Mouse (Mus musculus) lung, embryonic 15.5 days (tissue): Measurements from ENCODE around the gene Tex264. TPM values are rescaled to one million over a fixed set of nuclear protein-coding genes. Genes with fewer than 3 reads are reported as not detected.

Experiments
- ATAC-seq: fragments of 200-750 bp; cut with Nextera tagmentation; 2 replicates; pipeline ENCODE4 v1.8.0; 2017; ENCODE audit warnings: moderate number of reproducible peaks, borderline replicate concordance; ENCODE audit not compliant: low FRiP score, low TSS enrichment; ENCODE audit errors: extremely low read depth
- H3K27ac ChIP-seq: fragments of 300-500 bp; sonication (generic); 2 replicates; pipeline ENCODE4 v1.5.1; 2015; ENCODE audit warnings: moderate library complexity, mild to moderate bottlenecking, inconsistent platforms
- H3K27me3 ChIP-seq: fragments of 300-500 bp; sonication (generic); 2 replicates; pipeline ENCODE4 v1.6.1; 2015; ENCODE audit warnings: inconsistent platforms
- H3K36me3 ChIP-seq: fragments of 300-500 bp; sonication (generic); 2 replicates; pipeline ENCODE4 v1.6.1; 2015; ENCODE audit warnings: inconsistent platforms
- H3K4me1 ChIP-seq: fragments of 300-500 bp; sonication (generic); 2 replicates; pipeline ENCODE4 v1.6.1; 2015; ENCODE audit warnings: inconsistent platforms
- H3K4me2 ChIP-seq: fragments of 300-500 bp; sonication (generic); 2 replicates; pipeline ENCODE4 v1.6.1; 2015; ENCODE audit warnings: inconsistent platforms, mild to moderate bottlenecking, moderate library complexity
- H3K4me3 ChIP-seq: fragments of 300-500 bp; sonication (generic); 2 replicates; pipeline ENCODE4 v1.5.1; 2015; ENCODE audit warnings: mild to moderate bottlenecking, inconsistent platforms
- H3K9ac ChIP-seq: fragments of 300-500 bp; sonication (generic); 2 replicates; pipeline ENCODE4 v1.6.1; 2015; ENCODE audit warnings: inconsistent platforms
- H3K9me3 ChIP-seq: fragments of 300-500 bp; sonication (generic); 2 replicates; pipeline ENCODE4 v1.6.1; 2016; ENCODE audit warnings: inconsistent platforms
- WGBS: fragments of 180-500 bp; shearing (Covaris S2); methylation state at CpG from one replicate; pipeline ENCODE4 v1.1.7; 2015; 5-methylcytosine and 5-hydroxymethylcytosine counted together
- polyA plus RNA-seq: library from polyadenylated mRNA; unstranded; fragments of >200 nt; fragmentation: Nextera tagmentation; extraction: Ambion mirVana; gene quantifications from 2 replicates; pipeline ENCODE4 v1.2.1, GENCODE M21; 2015

Tex264 gene
- polyA plus RNA-seq: 42.5 and 44.6 TPM in 2 replicates

- peak within 1 kb of the TSS; percentile 89 for H3K27ac ChIP-seq
- WGBS: under 1% methylated on average over 86 of the region's 86 CpGs
- H3K9me3 ChIP-seq: no peaks in the 10 kb centered on the region
- no peaks in the 10 kb centered on the region for H3K27me3 ChIP-seq
- peaks cover 17% of the 10 kb centered on the region for H3K4me1 ChIP-seq
- peak within 1 kb of the TSS; percentile 77 for H3K9ac ChIP-seq
- peak; percentile 90 for ATAC-seq
- H3K36me3 ChIP-seq: peaks cover 7% of the 10 kb centered on the region; the same call in 1 of the 2 replicates
- H3K4me3 ChIP-seq: peak within 1 kb of the TSS; percentile 94
- H3K4me2 ChIP-seq: peak within 1 kb of the TSS; percentile 98
Observed at GRCm38 (mm10) chr9:106685249-106686101, at the start of gene Tex264. Gene Tex264, minus strand, starts transcription at chr9:106685927.

- Histone ChIP-seq H3K27me3 (no peaks in the 10 kb centered on the region), H3K4me2 (no peak overlapping the region), H3K4me3 (no peak overlapping the region), H3K36me3 (no peaks in the 10 kb centered on the region), H3K4me1 (no peaks in the 10 kb centered on the region), H3K9me3 (no peaks in the 10 kb centered on the region), H3K9ac (no peak overlapping the region), H3K27ac (no peak overlapping the region)
- WGBS: 65% methylated on average over 2 of the region's 2 CpGs
- no peak for ATAC-seq
Observed at GRCm38 (mm10) chr9:106733690-106734089, 48.0 kb upstream of the Tex264 start.

GRCm38 (mm10) chr9:106729416-106729815, 43.7 kb upstream of the Tex264 start:
- ATAC-seq: no peak

DNA sequence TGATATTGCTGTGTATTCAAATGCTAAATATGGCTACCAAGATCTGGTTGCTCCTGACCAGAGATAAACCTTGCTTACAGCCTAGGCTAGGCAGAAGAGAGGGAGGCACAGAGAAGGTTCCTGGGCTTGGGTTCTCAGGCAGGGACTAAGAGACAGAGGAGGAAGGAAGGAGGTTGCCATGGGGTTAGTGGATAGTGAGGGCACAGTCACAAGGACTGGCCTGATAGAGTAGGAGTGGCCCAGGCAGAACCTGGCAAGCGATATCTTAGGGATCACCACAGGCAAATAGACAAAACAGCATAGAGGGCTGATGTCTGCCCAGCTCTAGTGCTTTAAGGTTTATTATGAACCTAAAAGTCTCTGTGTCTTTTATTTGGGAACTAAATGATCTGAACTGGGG, 41.2 kb upstream of the Tex264 start:
- no peak overlapping the region for H3K27ac ChIP-seq
- 90% methylated on average over 1 of the region's 1 CpGs for WGBS
- H3K4me2 ChIP-seq: no peak overlapping the region
- H3K4me3 ChIP-seq: no peak overlapping the region
- H3K36me3 ChIP-seq: no peaks in the 10 kb centered on the region
- H3K27me3 ChIP-seq: no peaks in the 10 kb centered on the region
- ATAC-seq: no peak
- H3K9ac ChIP-seq: no peak overlapping the region
- H3K4me1 ChIP-seq: no peaks in the 10 kb centered on the region
- H3K9me3 ChIP-seq: no peaks in the 10 kb centered on the region

More at GRCm38 (mm10) chr9:106729416-106729815, 43.7 kb upstream of the Tex264 start:
- Histone ChIP-seq H3K27ac (no peak overlapping the region), H3K4me1 (no peaks in the 10 kb centered on the region), H3K4me3 (no peak overlapping the region), H3K36me3 (no peaks in the 10 kb centered on the region), H3K4me2 (no peak overlapping the region), H3K9me3 (no peaks in the 10 kb centered on the region), H3K27me3 (no peaks in the 10 kb centered on the region), H3K9ac (no peak overlapping the region)
- 87% methylated on average over 2 of the region's 2 CpGs for WGBS

DNA sequence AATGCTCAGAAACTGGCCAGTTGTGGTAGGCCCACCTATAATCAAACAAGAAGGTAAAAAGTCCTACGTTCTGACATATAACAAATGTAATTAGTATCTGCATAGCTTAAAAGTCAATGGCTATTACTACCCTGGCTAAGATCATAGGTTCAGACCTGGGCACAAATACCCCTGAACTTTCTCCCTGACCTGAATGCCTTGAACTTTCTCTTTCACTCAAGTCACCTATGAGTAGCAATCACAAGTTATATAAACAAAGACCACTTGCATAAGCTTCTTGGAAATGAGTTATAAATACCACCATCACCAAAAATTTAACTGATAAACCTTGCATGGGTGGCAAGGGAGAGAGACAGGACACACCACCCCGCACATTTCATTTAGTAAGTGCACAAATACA, 39.7 kb upstream of the Tex264 start:
- ATAC-seq: no peak
- H3K27me3 ChIP-seq: no peaks in the 10 kb centered on the region
- H3K4me1 ChIP-seq: no peaks in the 10 kb centered on the region
- H3K4me2 ChIP-seq: no peak overlapping the region
- H3K9me3 ChIP-seq: no peaks in the 10 kb centered on the region
- H3K36me3 ChIP-seq: peaks cover 5% of the 10 kb centered on the region; the same call in 1 of the 2 replicates
- WGBS: 91% methylated on average over 2 of the region's 2 CpGs
- H3K9ac ChIP-seq: no peak overlapping the region
- no peak overlapping the region for H3K4me3 ChIP-seq
- H3K27ac ChIP-seq: no peak overlapping the region

GRCm38 (mm10) chr9:106724864-106725263, 39.1 kb upstream of the Tex264 start:
- no peak for ATAC-seq

DNA sequence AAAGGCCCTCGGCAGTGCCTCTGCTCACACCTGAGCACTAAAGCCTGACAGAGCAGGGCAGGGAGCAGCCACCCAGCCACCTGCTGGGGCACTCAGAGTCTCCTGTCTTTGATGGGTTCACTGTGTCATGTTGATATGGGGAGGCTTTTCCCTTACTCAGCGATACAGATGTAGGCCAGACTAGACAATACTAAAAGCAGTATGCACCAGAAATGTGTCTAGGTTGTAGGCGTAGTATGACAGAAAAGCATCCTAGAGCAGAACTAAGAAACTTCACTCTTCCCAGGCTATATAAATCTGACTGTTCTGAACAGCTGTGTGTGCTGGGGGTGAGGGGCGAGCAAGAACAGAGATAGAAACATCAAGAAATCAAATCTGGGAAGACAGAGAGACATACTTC, 31.0 kb upstream of the Tex264 start:
- H3K9ac ChIP-seq: no peak overlapping the region
- no peak for ATAC-seq
- H3K36me3 ChIP-seq: peaks cover 66% of the 10 kb centered on the region

More at GRCm38 (mm10) chr9:106724864-106725263, 39.1 kb upstream of the Tex264 start:
- Histone ChIP-seq H3K9me3 (no peaks in the 10 kb centered on the region), H3K4me2 (no peak overlapping the region), H3K36me3 (peaks cover 10% of the 10 kb centered on the region; the same call in 1 of the 2 replicates), H3K27ac (no peak overlapping the region), H3K27me3 (no peaks in the 10 kb centered on the region), H3K4me3 (no peak overlapping the region), H3K4me1 (no peaks in the 10 kb centered on the region), H3K9ac (no peak overlapping the region)
- WGBS: 87% methylated on average over 1 of the region's 1 CpGs

GRCm38 (mm10) chr9:106716232-106716631, 30.5 kb upstream of the Tex264 start:
- Histone ChIP-seq H3K9ac (no peak overlapping the region), H3K36me3 (peaks cover 63% of the 10 kb centered on the region), H3K27ac (no peak overlapping the region), H3K27me3 (no peaks in the 10 kb centered on the region), H3K4me3 (no peak overlapping the region), H3K9me3 (no peaks in the 10 kb centered on the region), H3K4me2 (no peak overlapping the region), H3K4me1 (no peaks in the 10 kb centered on the region)
- ATAC-seq: no peak
- 86% methylated on average over 2 of the region's 2 CpGs for WGBS

More for the DNA sequence above, 31.0 kb upstream of the Tex264 start:
- Histone ChIP-seq H3K27ac (no peak overlapping the region), H3K4me3 (no peak overlapping the region), H3K27me3 (no peaks in the 10 kb centered on the region), H3K4me2 (no peak overlapping the region), H3K9me3 (no peaks in the 10 kb centered on the region), H3K4me1 (no peaks in the 10 kb centered on the region)
- 93% methylated on average over 4 of the region's 4 CpGs for WGBS

DNA sequence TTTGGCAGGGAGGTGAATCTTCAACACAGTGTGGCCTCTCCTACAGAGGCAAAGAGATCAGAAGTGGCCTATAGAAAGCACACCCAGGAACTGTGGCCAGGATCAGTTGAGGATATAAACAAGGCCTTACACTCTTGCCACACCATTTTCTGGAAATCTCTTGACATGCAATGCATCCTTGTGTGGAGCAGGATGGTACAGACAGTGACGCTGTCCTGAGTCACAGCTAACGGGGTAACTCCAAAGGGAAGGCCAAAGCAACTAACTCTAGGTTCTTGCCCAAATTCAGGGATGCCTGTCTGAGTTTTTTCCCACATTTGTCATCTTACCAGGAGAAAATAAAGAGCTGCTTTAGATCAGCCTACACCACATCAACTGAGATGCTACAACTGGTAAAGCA, 26.7 kb upstream of the Tex264 start:
- Histone ChIP-seq H3K4me2 (no peak overlapping the region), H3K4me1 (no peaks in the 10 kb centered on the region), H3K9ac (no peak overlapping the region), H3K4me3 (no peak overlapping the region), H3K27ac (no peak overlapping the region), H3K27me3 (no peaks in the 10 kb centered on the region), H3K9me3 (no peaks in the 10 kb centered on the region), H3K36me3 (peaks cover 68% of the 10 kb centered on the region)
- no peak for ATAC-seq
- 94% methylated on average over 2 of the region's 2 CpGs for WGBS

DNA sequence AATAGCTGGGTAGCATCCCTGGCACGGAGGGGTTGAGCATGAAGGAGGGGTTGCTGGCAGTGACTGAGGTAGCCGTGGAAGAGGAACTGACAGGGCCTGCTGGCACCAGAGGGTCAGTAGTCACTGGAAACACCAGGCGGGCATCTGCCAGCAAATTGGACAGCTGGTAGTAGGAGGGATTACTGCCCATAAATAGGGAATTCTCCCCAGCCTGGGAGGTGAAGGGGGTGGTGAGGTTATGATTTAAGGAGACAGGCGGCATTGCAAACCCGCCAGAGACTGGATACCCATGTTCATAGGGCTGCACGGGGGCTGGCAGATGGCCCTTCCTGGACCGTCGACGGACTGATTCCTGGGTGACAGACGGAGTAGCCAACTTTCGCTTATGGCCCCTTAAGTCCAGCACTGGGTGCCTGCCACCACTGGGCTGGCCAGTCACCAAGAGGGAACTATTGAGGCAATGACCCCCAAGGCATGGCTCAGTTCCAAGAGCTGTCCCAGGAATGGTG, 7.3 kb upstream of the Tex264 start:
- no peak overlapping the region for H3K4me2 ChIP-seq
- H3K27ac ChIP-seq: no peak overlapping the region
- peaks cover 23% of the 10 kb centered on the region for H3K36me3 ChIP-seq
- H3K9me3 ChIP-seq: no peaks in the 10 kb centered on the region
- H3K4me3 ChIP-seq: no peak overlapping the region
- no peak; the same call in 1 of the 2 replicates for ATAC-seq
- 86% methylated on average over 11 of the region's 11 CpGs for WGBS
- no peak overlapping the region for H3K9ac ChIP-seq
- no peaks in the 10 kb centered on the region for H3K27me3 ChIP-seq
- no peaks in the 10 kb centered on the region for H3K4me1 ChIP-seq

GRCm38 (mm10) chr9:106688834-106689233, 3.1 kb upstream of the Tex264 start:
- Histone ChIP-seq H3K27me3 (no peaks in the 10 kb centered on the region), H3K4me1 (peaks cover 17% of the 10 kb centered on the region), H3K9me3 (no peaks in the 10 kb centered on the region), H3K36me3 (peaks cover 13% of the 10 kb centered on the region), H3K4me3 (no peak overlapping the region), H3K9ac (no peak overlapping the region), H3K4me2 (no peak overlapping the region), H3K27ac (no peak overlapping the region)
- no peak for ATAC-seq
- WGBS: 79% methylated on average over 8 of the region's 8 CpGs

DNA sequence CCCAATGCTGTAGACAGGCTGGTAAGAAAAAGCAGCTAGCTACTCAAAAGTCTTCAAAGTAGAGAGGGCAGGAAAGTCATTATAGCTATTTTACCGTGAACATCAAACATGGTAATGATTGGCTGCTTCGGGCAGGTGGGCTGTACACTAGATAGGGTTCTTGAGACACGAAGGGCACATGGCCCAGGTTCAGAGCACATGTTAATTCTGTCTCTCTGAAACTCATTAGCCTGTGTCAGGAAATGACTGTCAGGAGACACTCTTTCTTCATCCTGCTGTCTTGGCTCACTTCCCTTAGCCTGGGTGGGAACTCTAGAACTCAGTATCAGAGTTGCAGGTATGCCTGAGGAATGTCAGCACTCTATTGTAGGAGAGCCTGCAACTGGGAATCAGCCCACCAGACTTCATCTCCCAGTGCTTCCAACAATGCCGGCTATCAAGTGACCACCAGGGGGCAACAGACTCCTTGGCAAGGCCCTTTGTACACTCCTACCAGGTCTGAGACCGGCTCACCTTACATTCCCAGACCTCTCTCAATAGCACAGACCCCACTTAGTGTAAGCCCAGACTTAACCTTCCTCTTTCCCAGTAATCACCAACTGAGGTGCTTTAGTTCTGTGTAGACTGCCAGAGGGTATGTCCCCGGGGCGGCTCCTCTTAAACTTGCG, 1.4 kb upstream of the Tex264 start:
- Histone ChIP-seq H3K4me1 (peaks cover 17% of the 10 kb centered on the region), H3K36me3 (no peaks in the 10 kb centered on the region), H3K4me2 (peak overlapping the region; percentile 12; the same call in 1 of the 2 replicates), H3K27ac (no peak overlapping the region), H3K4me3 (no peak overlapping the region), H3K27me3 (no peaks in the 10 kb centered on the region), H3K9ac (no peak overlapping the region), H3K9me3 (no peaks in the 10 kb centered on the region)
- 29% methylated on average over 8 of the region's 8 CpGs for WGBS
- ATAC-seq: peak; percentile 16
